Mouse (Mus musculus) thymus, adult 2 months (tissue): ENCODE measurements around the gene Alg2. TPM values are rescaled to one million over a fixed set of nuclear protein-coding genes. Genes with fewer than 3 reads are reported as not detected.

ENCODE experiments used
- DNase-seq: peaks from one replicate; pipeline ENCODE4 v3.0.0; 2021
- H3K27ac ChIP-seq: fragments of 200-500 bp; 2 replicates; pipeline ENCODE4 v1.5.1; 2012; ENCODE audit warnings: low read length, control low read depth; ENCODE audit not compliant: control insufficient read depth, insufficient read depth
- H3K27me3 ChIP-seq: fragments of 200-500 bp; 2 replicates; pipeline ENCODE4 v1.6.1; 2012; ENCODE audit warnings: mild to moderate bottlenecking, low read length, moderate library complexity, mixed read lengths; ENCODE audit not compliant: control insufficient read depth, insufficient read depth
- H3K36me3 ChIP-seq: fragments of 200-500 bp; 2 replicates; pipeline ENCODE4 v1.6.1; 2012; ENCODE audit warnings: mild to moderate bottlenecking, low read length, moderate library complexity; ENCODE audit not compliant: control insufficient read depth, insufficient read depth
- H3K4me1 ChIP-seq: fragments of 200-500 bp; replicated peaks from 2 replicates; pipeline ENCODE4 v1.6.1; 2012; ENCODE audit warnings: low read length; ENCODE audit not compliant: control insufficient read depth, insufficient read depth
- H3K4me3 ChIP-seq: fragments of 200-500 bp; 2 replicates; pipeline ENCODE4 v1.5.1; 2012; ENCODE audit warnings: mild to moderate bottlenecking, low read length, control low read depth, moderate library complexity; ENCODE audit not compliant: control insufficient read depth, insufficient read depth
- CTCF ChIP-seq: fragments of 200-500 bp; IDR thresholded peaks from 2 replicates; pipeline ENCODE4 v1.5.1; 2012; ENCODE audit warnings: mild to moderate bottlenecking, control low read depth, low read length, moderate library complexity, borderline replicate concordance; ENCODE audit not compliant: control insufficient read depth, poor library complexity, insufficient read depth; ENCODE audit errors: extremely low read depth
- POLR2A ChIP-seq: fragments of 200-500 bp; IDR thresholded peaks from 2 replicates; pipeline ENCODE4 v1.6.1; 2012; ENCODE audit warnings: mild to moderate bottlenecking, low read length, control low read depth, moderate library complexity; ENCODE audit not compliant: control insufficient read depth, poor library complexity, insufficient read depth; ENCODE audit errors: extremely low read depth
- WGBS: fragments of 180-500 bp; shearing (Covaris S2); methylation state at CpG from one replicate; pipeline ENCODE4 v1.1.7; 2018; 5-methylcytosine and 5-hydroxymethylcytosine counted together
- polyA plus RNA-seq: library from polyadenylated mRNA; depleted of rRNA; stranded (reverse); fragments of >200 nt; gene quantifications from 2 replicates; pipeline ENCODE4 v1.2.3, GENCODE M21; 2012; rRNA removed

Alg2 gene
- polyA plus RNA-seq = 37.2 and 37.6 TPM in 2 replicates

DNA sequence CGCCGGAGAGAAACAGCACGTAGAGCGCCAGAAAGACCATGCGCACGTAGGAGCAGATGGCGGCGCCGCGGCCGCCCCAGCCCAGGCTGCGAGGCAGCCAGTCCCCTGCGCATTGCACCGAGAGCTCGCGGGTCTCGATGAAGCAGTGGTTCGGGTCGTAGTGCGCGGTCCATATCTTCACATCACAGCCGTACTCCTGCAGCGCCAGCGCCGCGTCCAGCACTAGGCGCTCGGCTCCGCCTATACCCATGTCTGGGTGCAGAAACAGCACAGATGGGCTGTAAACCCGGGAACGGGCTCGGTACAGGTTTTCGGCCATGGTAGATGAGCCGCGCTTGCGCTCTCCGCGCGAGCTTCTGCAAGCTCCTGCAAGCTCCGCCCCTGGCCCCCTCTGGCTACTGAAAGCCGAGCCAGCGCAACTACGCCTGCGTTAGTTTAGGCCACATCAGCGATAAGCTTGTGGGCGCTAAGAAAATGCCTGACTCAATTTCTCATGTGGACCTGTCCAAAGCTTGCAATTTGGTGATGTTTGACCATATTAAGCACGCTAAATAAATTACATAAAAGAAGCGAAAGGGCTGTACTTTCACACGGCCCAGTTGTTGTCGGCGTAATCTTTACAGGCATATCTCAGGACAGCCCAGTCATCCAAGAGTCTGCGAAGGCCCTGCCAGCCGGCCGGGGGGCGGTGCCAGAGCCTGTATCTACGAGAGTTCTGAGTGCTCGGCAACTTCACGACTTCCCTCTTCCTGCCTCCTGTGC is at the start of gene Alg2, which contains the start of gene Sec61b:
Alg2 (minus strand) TSS at position 366 of the 762 bp plus-strand sequence.
Sec61b (plus strand) TSS at position 691 of the 762 bp plus-strand sequence.
- TF ChIP-seq CTCF = peak; percentile 64; the same call in 1 of the 2 replicates
- TF ChIP-seq POLR2A = peak; percentile 84
- peaks cover 30% of the 10 kb centered on the region for H3K36me3 ChIP-seq
- peaks cover 4% of the 10 kb centered on the region for H3K4me1 ChIP-seq
- H3K4me3 ChIP-seq = peak within 1 kb of the TSS; percentile 85
- no peaks in the 10 kb centered on the region for H3K27me3 ChIP-seq
- peak; percentile 97 for DNase-seq
- under 1% methylated on average over 58 of the region's 58 CpGs for WGBS
- peak within 1 kb of the TSS; percentile 79 for H3K27ac ChIP-seq

DNA sequence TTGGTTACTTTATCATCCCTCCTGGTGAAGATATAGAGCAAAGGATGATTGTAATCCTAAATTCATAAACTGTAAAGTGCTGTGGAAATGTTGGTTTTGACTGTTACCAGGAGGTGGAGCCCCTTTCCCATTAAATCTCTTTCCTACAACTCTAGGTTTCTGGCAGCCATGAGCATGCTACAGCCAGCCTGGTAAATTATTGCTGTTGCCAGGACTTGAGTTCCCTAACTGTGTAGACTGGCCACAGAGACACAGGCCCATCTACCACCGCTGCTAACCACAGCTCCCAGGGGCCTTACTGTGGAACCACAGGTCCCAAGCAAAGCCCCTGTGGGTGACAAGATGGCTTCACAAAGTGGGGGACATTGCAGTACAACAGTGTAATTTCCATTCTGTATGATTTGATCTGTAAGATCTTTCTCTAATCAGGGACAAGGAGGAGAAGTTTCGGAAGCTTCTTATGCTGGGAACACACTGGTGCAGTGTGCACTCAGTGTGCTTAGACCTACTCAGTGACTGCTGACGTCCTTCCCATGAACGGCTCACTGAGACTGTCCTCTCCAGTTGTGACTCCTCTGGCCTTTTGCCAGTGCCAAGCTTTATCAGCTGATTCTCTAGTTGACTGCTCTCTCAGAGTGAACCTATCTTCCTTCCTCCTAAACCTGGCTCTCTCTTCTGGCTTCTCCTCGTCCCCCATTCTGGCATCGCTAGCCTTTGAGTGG is 47.9 kb upstream of the Alg2 start:
- no peak for TF ChIP-seq POLR2A
- TF ChIP-seq CTCF = no peak

DNA sequence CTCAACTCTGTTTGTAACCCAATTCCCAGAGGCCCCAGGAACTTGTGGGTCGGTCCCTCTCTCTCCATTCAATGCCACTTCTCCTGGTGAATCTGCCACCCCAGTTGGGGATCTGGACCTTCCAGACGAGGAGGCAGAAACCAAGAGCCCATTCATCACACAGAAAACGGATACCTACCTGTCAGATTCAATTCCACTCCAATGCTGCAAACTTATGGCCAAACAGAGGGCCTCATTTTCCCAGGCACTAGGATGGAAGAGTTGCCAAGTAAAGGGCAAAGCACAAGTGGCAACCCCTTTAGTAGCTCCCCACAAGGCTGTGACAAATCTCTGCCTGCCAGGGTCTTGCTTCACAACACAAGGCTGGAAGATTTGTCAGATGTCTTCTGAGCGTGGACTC is 45.9 kb upstream of the Alg2 start:
- Histone ChIP-seq H3K27ac (no peak overlapping the region), H3K4me1 (no peaks in the 10 kb centered on the region), H3K36me3 (no peaks in the 10 kb centered on the region), H3K27me3 (no peaks in the 10 kb centered on the region), H3K4me3 (no peak overlapping the region)
- WGBS = 79% methylated on average over 4 of the region's 4 CpGs
- no peak for DNase-seq
- TF ChIP-seq CTCF (no peak), POLR2A (no peak)

More for the DNA sequence above, 47.9 kb upstream of the Alg2 start:
- no peak overlapping the region for H3K27ac ChIP-seq
- WGBS = 80% methylated on average over 6 of the region's 6 CpGs
- H3K4me1 ChIP-seq = no peaks in the 10 kb centered on the region
- no peak for DNase-seq
- H3K36me3 ChIP-seq = no peaks in the 10 kb centered on the region
- H3K4me3 ChIP-seq = no peak overlapping the region
- H3K27me3 ChIP-seq = no peaks in the 10 kb centered on the region

DNA sequence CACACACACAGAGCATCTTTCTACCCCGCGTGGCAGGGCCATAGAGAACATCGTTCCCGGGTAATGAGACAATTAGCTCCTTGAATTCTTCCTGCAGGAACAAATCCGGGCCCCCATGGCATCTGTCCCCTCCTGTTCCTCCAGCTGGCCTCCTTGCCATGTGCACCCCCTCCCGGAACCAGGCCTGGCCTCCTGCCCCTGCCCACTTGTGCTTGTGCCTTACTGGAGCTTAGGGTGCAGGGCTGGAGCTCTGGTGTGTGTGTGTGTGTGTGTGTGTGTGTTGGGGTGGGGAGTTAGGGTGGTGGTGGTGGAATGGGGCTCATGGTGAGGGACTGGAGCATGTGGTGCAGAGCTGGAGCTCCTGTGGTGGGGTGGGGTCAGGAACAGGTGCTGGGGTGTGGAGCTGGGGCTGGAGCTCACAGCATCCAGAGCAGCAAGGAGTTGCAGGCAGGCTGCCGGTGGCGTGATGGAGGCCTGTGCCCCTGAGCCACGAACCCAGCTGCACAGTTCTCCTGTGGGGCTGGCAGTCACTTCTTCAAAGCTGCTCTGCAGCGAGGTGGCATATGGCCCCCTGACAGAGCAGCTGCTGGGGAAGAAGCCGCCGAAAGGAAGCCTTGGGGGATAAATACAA is 44.5 kb upstream of the Alg2 start:
- Histone ChIP-seq H3K36me3 (no peaks in the 10 kb centered on the region), H3K27ac (no peak overlapping the region), H3K27me3 (no peaks in the 10 kb centered on the region), H3K4me3 (no peak overlapping the region), H3K4me1 (no peaks in the 10 kb centered on the region)
- 56% methylated on average over 12 of the region's 12 CpGs for WGBS
- DNase-seq = no peak
- no peak for TF ChIP-seq CTCF

DNA sequence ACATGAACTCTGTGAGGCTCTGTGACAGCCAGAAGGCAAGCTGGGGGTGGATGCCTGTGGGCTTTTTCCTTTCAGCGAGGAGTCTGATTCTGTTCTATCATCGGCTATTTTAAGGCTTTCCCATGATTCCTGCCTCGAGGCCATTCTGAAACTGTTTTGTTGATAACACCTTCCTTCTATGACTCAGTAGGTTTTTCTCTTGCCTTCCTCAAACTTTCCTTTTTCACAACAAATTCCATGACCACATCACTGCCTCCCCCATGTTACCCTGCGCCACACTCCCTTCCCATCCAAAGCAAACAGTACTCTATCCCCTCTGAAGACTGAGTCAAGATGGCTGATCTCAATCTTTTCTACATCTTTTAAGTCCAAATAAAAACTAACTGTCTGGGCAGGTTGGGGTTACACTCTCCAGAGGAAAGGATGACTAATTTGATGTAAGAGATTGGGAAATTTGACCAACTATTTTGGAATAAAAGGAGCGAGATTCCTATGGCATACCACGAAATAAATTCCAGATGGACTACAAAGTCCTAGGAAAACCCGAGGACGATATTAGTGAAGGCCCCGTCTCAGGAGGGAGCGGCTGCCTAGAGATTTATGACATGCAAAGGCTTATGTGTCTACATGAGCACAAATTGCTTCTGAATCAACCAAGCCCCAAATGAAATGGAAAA is 30.8 kb upstream of the Alg2 start:
- H3K27ac ChIP-seq = no peak overlapping the region
- H3K27me3 ChIP-seq = no peaks in the 10 kb centered on the region
- no peak overlapping the region for H3K4me3 ChIP-seq
- DNase-seq = no peak
- no peaks in the 10 kb centered on the region for H3K36me3 ChIP-seq
- 89% methylated on average over 10 of the region's 10 CpGs for WGBS
- H3K4me1 ChIP-seq = no peaks in the 10 kb centered on the region
- no peak for TF ChIP-seq CTCF
- no peak for TF ChIP-seq POLR2A

DNA sequence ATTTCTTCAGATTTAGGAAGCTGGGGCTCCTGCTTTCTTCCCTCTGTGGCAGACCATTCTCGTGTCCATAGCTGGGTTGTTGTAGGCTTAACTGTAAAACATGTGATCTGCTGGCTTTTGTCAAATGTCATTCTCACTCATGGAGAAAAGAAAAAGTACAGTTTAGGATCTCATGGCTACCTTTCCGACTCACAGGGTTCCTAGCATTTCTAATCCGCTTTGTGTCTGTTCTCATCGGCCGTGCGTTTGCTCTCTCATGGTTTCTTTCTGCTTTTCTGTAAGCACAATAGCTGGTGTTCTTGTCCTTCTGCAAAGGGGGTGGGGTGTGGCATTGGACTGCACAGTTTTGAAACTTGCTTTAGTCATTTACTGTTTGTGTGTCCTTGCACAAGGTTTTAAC is 28.9 kb upstream of the Alg2 start:
- 83% methylated on average over 6 of the region's 6 CpGs for WGBS
- H3K27ac ChIP-seq = no peak overlapping the region
- TF ChIP-seq CTCF (no peak), POLR2A (no peak)

More for the DNA sequence above, 28.9 kb upstream of the Alg2 start:
- Histone ChIP-seq H3K4me1 (no peaks in the 10 kb centered on the region), H3K4me3 (no peak overlapping the region), H3K27me3 (no peaks in the 10 kb centered on the region), H3K36me3 (no peaks in the 10 kb centered on the region)
- no peak for DNase-seq
